Mouse (Mus musculus): ENCODE data around the gene Agap1.

DNA sequence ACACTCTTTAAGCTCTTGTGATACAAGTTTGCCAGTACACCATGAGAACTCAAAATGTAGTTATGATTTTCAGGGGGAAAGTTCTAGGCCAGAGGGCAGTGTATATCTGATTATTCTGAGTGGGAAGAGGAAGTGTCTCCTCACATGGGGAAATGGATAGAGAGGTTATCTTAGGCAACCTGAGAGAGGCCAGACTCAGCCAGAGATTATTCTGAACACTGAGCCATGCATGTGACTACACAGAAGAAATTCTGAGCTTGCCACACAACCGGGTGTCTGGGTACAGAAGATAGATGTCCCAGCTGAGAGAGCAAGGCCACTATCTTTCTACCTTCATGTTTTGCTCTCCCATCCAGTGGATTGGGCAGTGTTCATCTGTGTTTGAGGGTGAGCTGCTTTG lies 97.9 kb downstream of the Agap1 start:
- TF ChIP-seq CHD2 (IDR thresholded peaks at IDR 0.05; ENCODE audit: low read length) (no peak), GATA1 (IDR thresholded peaks at IDR 0.05; ENCODE audit: low read depth, low read length) (no peak)

Measured in MEL (cell line).